Mouse (Mus musculus): ENCODE data around the gene Mocs2.

DNA sequence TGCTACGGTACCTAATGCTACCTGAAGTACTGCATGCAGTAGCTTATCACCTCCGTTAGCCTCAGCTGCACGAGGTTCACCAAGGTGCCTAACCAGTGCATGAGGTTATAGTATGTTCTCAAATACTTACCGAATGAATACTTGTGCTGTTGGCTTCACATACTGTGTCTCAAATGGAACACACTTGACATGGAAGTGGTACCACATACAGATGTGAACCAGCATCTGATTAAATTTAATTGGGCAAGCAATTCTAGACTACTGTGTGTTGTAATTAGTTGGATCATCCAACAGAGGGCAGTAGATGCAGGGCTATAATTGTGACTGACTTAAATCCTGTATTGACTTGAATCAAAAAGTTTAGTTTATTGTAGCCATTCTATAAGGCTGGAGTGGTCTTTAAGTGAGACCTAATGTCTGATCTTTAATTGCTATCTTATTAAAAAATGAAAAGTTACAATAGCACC lies 13.4 kb downstream of the Mocs2 start:
- TF ChIP-seq CTCF (conservative IDR thresholded peaks at IDR 0.05; ENCODE audit: low read length) (peak; percentile 82), NANOG (IDR thresholded peaks at IDR 0.05; ENCODE audit: borderline replicate concordance, low read length) (no peak), POU5F1 (IDR thresholded peaks at IDR 0.05; ENCODE audit: borderline replicate concordance, low read length) (no peak)
